Mouse (Mus musculus) natural killer cell, adult 2 months (primary cell): ENCODE measurements at regions not wholly inside any gene's neighbourhood (a gene's known extent, or its start where the extent isn't known, plus 50 kb on each side); places are given as distances from the start of the nearest gene placed in this dataset.
"Not testable (repeated sequence)": the region's sequence is repeated elsewhere in the genome, so short reads cannot be mapped to it uniquely, and the experiment has no call there.

Source experiments
- DNase-seq, 2 experiments: peaks; one replicate each; pipeline ENCODE4 v3.0.0; 2022; ENCODE audit warnings: low spot score in 2 of 2

GRCm38 (mm10) chr7:116596914-116597313, 92.7 kb downstream of the Nucb2 start:
- DNase-seq = no peak

GRCm38 (mm10) chr7:116600340-116600739, 96.2 kb downstream of the Nucb2 start:
- no peak for DNase-seq

- peak in 1 of 2 experiments; percentile 51 for DNase-seq
These were observed 99.1 kb downstream of the Nucb2 start for GRCm38 (mm10) chr7:116603167-116603839.

GRCm38 (mm10) chr7:116603840-116604194, 99.6 kb downstream of the Nucb2 start:
- peak in 1 of 2 experiments; percentile 53 for DNase-seq

GRCm38 (mm10) chr7:116606255-116606654, 102.1 kb downstream of the Nucb2 start:
- no peak for DNase-seq

- no peak for DNase-seq
These were observed 102.7 kb downstream of the Nucb2 start for GRCm38 (mm10) chr7:116606751-116607483.

GRCm38 (mm10) chr7:116607628-116608225, 103.6 kb downstream of the Nucb2 start:
- DNase-seq = no peak

GRCm38 (mm10) chr7:116608350-116609085, 104.3 kb downstream of the Nucb2 start:
- peak; percentile 9 to 58 for DNase-seq

- no peak for DNase-seq
These were observed 105.2 kb downstream of the Nucb2 start for GRCm38 (mm10) chr7:116609406-116609805.

GRCm38 (mm10) chr7:116609906-116610305, 105.7 kb downstream of the Nucb2 start:
- no peak for DNase-seq

GRCm38 (mm10) chr7:116615984-116616383, 111.8 kb downstream of the Nucb2 start:
- DNase-seq = no peak

- no peak for DNase-seq
These were observed 115.5 kb downstream of the Nucb2 start for GRCm38 (mm10) chr7:116619636-116620035.

- DNase-seq = peak in 1 of 2 experiments; percentile 60
These were observed 116.2 kb downstream of the Nucb2 start for GRCm38 (mm10) chr7:116620381-116620780.

GRCm38 (mm10) chr7:116633210-116633609, 129.0 kb downstream of the Nucb2 start:
- no peak for DNase-seq

- peak in 1 of 2 experiments; percentile 48 for DNase-seq
These were observed 140.9 kb downstream of the Nucb2 start for GRCm38 (mm10) chr7:116644902-116645650.

GRCm38 (mm10) chr7:116654466-116654865, 150.3 kb downstream of the Nucb2 start:
- no peak for DNase-seq

- not testable (repeated sequence) for DNase-seq
These were observed 152.9 kb downstream of the Nucb2 start for GRCm38 (mm10) chr7:116657040-116657439.

- no peak for DNase-seq
These were observed 161.4 kb downstream of the Nucb2 start for GRCm38 (mm10) chr7:116665581-116665980.

- no peak for DNase-seq
These were observed 170.2 kb downstream of the Nucb2 start for GRCm38 (mm10) chr7:116674199-116675019.

- DNase-seq = no peak
These were observed 172.5 kb downstream of the Nucb2 start for GRCm38 (mm10) chr7:116676696-116677095.
